Mouse (Mus musculus): Measurements from ENCODE around the gene Sacs. TPM values are rescaled to one million over a fixed set of nuclear protein-coding genes. Genes with fewer than 3 reads are reported as not detected.

Gene Sacs
- polyA plus RNA-seq, 1 experiment from 2014 or later, result 1.1 TPM

DNA sequence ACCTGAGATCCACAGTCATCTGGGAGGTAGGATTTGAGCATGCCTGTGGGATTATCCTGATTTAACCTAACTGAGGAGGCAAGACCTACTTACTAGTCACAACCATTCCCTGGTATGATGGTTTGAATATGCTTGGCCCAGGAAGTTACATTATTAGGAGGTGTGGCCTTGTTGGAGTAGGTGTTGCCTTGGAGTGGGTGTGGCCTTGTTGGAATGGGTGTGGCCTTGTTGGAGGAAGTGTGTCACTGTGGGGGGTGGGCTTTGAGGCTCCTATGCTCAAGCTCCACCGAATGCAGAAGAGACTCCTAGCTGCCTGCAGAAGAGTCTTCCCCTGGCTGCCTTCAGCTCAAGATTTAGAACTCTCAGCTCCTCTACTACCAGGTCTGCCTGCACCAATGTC, 87.9 kb downstream of the Sacs start:
- H3K4me2 ChIP-seq (ENCODE audit: low read depth, low read length), result no peak overlapping the region
- no peak for ATAC-seq
- H3K4me1 ChIP-seq (ENCODE audit: control insufficient read depth, insufficient read depth, low read length), result no peaks in the 10 kb centered on the region
- H3K27me3 ChIP-seq (replicated peaks; ENCODE audit: control insufficient read depth, insufficient read depth, low read length), result no peaks in the 10 kb centered on the region
- no peak overlapping the region for H3K9ac ChIP-seq (ENCODE audit: low read depth, low read length)
- WGBS, result 69% methylated on average over 1 of the region's 1 CpGs
- H3K36me3 ChIP-seq (ENCODE audit: control insufficient read depth, insufficient read depth, low read length), result no peaks in the 10 kb centered on the region
- no peak overlapping the region for H3K4me3 ChIP-seq (ENCODE audit: low read length)
- H3K27ac ChIP-seq (ENCODE audit: low read length), result no peak overlapping the region
- H3K9me3 ChIP-seq (ENCODE audit: control insufficient read depth, low read length), result no peaks in the 10 kb centered on the region

DNA sequence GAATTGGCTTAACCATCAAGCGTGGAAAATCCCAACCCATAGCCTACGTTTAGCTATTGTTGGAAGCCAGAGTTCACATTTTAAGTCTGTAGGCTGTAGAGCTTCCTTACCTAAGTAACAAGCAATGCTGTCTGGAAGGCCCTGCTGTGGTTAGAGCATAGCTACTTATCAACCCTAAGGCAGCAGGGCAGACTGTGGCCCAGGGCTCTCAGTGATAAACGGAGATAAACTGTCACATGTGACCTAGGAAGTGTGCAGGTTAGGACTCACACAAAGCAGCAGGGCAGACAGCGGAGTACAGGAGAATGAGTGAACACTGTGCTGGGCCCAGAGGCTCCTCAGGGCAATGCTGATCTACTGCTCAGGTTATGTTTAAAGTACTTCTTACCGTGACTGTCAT, 91.5 kb downstream of the Sacs start:
- H3K4me1 ChIP-seq (ENCODE audit: control insufficient read depth, insufficient read depth, low read length), result no peaks in the 10 kb centered on the region
- WGBS, result 74% methylated on average over 5 of the region's 5 CpGs
- H3K36me3 ChIP-seq (ENCODE audit: control insufficient read depth, insufficient read depth, low read length), result no peaks in the 10 kb centered on the region
- H3K9ac ChIP-seq (ENCODE audit: low read depth, low read length), result no peak overlapping the region
- 0 out of 2 replicates have a peak, but pooled peaks have one; percentile 38 for ATAC-seq
- H3K27ac ChIP-seq (ENCODE audit: low read length), result no peak overlapping the region
- H3K27me3 ChIP-seq (replicated peaks; ENCODE audit: control insufficient read depth, insufficient read depth, low read length), result no peaks in the 10 kb centered on the region
- no peaks in the 10 kb centered on the region for H3K9me3 ChIP-seq (ENCODE audit: control insufficient read depth, low read length)
- H3K4me2 ChIP-seq (ENCODE audit: low read depth, low read length), result no peak overlapping the region
- H3K4me3 ChIP-seq (ENCODE audit: low read length), result no peak overlapping the region

GRCm38 (mm10) chr14:61230179-61230578, 91.9 kb downstream of the Sacs start:
- Histone ChIP-seq H3K4me2 (ENCODE audit: low read depth, low read length) (no peak overlapping the region), H3K4me1 (ENCODE audit: control insufficient read depth, insufficient read depth, low read length) (no peaks in the 10 kb centered on the region), H3K4me3 (ENCODE audit: low read length) (no peak overlapping the region), H3K9me3 (ENCODE audit: control insufficient read depth, low read length) (no peaks in the 10 kb centered on the region), H3K27ac (ENCODE audit: low read length) (no peak overlapping the region), H3K9ac (ENCODE audit: low read depth, low read length) (no peak overlapping the region), H3K36me3 (ENCODE audit: control insufficient read depth, insufficient read depth, low read length) (no peaks in the 10 kb centered on the region), H3K27me3 (replicated peaks; ENCODE audit: control insufficient read depth, insufficient read depth, low read length) (no peaks in the 10 kb centered on the region)
- 85% methylated on average over 4 of the region's 4 CpGs for WGBS
- no peak for ATAC-seq

GRCm38 (mm10) chr14:61232016-61232568, 93.8 kb downstream of the Sacs start:
- Histone ChIP-seq H3K27ac (ENCODE audit: low read length) (0 out of 2 replicates have a peak overlapping the region, but pooled peaks have one; percentile 30), H3K9me3 (ENCODE audit: control insufficient read depth, low read length) (no peaks in the 10 kb centered on the region), H3K36me3 (ENCODE audit: control insufficient read depth, insufficient read depth, low read length) (no peaks in the 10 kb centered on the region), H3K4me2 (ENCODE audit: low read depth, low read length) (no peak overlapping the region), H3K4me3 (ENCODE audit: low read length) (no peak overlapping the region), H3K4me1 (ENCODE audit: control insufficient read depth, insufficient read depth, low read length) (no peaks in the 10 kb centered on the region), H3K27me3 (replicated peaks; ENCODE audit: control insufficient read depth, insufficient read depth, low read length) (no peaks in the 10 kb centered on the region), H3K9ac (ENCODE audit: low read depth, low read length) (no peak overlapping the region)
- no peak for ATAC-seq
- WGBS, result 76% methylated on average over 13 of the region's 13 CpGs

DNA sequence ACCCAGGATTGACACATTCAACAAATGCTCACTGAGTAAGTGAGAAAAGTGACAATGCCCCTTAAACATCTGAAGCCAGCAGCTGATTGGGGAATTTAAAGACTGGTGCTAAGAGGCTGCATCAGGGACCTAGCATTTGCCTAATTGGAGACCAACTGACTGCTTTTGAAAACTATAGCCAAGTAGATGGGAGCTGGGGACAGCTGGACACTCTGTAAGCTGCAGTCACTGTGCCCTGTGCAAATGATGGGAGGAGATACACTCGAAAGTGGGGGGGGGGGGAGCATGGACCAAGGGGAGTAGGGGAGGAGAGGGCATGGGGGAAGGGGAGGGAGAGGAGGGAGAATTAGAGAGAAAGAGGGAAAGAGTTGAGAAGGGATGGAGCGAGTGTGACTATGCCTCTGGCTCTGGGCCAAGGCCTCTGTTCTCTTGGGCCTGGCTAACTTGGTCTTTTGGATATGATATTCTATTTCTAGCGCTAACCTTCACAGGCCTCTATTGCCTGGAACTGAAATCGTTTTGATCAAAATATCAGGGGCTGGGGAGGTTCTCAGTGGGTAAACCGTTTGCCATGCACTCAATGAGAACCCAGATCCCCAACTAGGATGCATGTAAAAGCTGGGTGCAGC, 97.7 kb downstream of the Sacs start:
- Histone ChIP-seq H3K4me2 (ENCODE audit: low read depth, low read length) (no peak overlapping the region), H3K4me1 (ENCODE audit: control insufficient read depth, insufficient read depth, low read length) (no peaks in the 10 kb centered on the region), H3K27me3 (replicated peaks; ENCODE audit: control insufficient read depth, insufficient read depth, low read length) (no peaks in the 10 kb centered on the region)

GRCm38 (mm10) chr14:61237101-61237654, 98.9 kb downstream of the Sacs start:
- no peaks in the 10 kb centered on the region for H3K4me1 ChIP-seq (ENCODE audit: control insufficient read depth, insufficient read depth, low read length)
- H3K36me3 ChIP-seq (ENCODE audit: control insufficient read depth, insufficient read depth, low read length), result no peaks in the 10 kb centered on the region
- H3K27me3 ChIP-seq (replicated peaks; ENCODE audit: control insufficient read depth, insufficient read depth, low read length), result no peaks in the 10 kb centered on the region
- no peaks in the 10 kb centered on the region for H3K9me3 ChIP-seq (ENCODE audit: control insufficient read depth, low read length)
- H3K9ac ChIP-seq (ENCODE audit: low read depth, low read length), result no peak overlapping the region
- 35% methylated on average over 4 of the region's 4 CpGs for WGBS
- H3K4me2 ChIP-seq (ENCODE audit: low read depth, low read length), result no peak overlapping the region
- H3K4me3 ChIP-seq (ENCODE audit: low read length), result no peak overlapping the region
- no peak overlapping the region for H3K27ac ChIP-seq (ENCODE audit: low read length)
- no peak for ATAC-seq

More for the DNA sequence above, 97.7 kb downstream of the Sacs start:
- ATAC-seq, result no peak
- no peak overlapping the region for H3K27ac ChIP-seq (ENCODE audit: low read length)
- WGBS, result 50% methylated on average over 5 of the region's 5 CpGs
- H3K36me3 ChIP-seq (ENCODE audit: control insufficient read depth, insufficient read depth, low read length), result no peaks in the 10 kb centered on the region
- H3K4me3 ChIP-seq (ENCODE audit: low read length), result no peak overlapping the region
- no peaks in the 10 kb centered on the region for H3K9me3 ChIP-seq (ENCODE audit: control insufficient read depth, low read length)
- no peak overlapping the region for H3K9ac ChIP-seq (ENCODE audit: low read depth, low read length)

DNA sequence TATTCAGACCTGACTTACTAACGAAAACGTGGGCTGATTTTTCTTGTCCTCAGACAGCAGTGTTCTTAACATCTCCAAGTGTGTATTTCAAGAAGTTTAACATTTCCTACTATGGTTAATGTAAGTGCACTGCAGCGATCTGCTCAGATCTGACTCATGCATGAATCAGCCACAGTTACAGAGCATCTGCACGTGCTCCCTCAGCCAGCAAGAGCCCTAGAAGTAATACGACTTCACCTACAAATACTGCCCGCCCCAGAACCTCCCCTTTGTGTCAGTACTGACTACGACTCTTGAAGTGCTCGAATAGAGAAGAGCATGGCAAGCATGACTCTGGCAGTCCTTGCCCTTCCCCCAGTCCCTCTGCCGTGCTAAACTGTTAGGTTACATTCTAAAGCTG, 100.5 kb downstream of the Sacs start:
- Histone ChIP-seq H3K27ac (ENCODE audit: low read length) (no peak overlapping the region; the same call in 1 of the 2 replicates), H3K4me3 (ENCODE audit: low read length) (no peak overlapping the region), H3K36me3 (ENCODE audit: control insufficient read depth, insufficient read depth, low read length) (no peaks in the 10 kb centered on the region), H3K4me2 (ENCODE audit: low read depth, low read length) (no peak overlapping the region), H3K9ac (ENCODE audit: low read depth, low read length) (no peak overlapping the region), H3K9me3 (ENCODE audit: control insufficient read depth, low read length) (no peaks in the 10 kb centered on the region), H3K4me1 (ENCODE audit: control insufficient read depth, insufficient read depth, low read length) (no peaks in the 10 kb centered on the region), H3K27me3 (replicated peaks; ENCODE audit: control insufficient read depth, insufficient read depth, low read length) (no peaks in the 10 kb centered on the region)
- WGBS, result 47% methylated on average over 9 of the region's 9 CpGs
- no peak for ATAC-seq

DNA sequence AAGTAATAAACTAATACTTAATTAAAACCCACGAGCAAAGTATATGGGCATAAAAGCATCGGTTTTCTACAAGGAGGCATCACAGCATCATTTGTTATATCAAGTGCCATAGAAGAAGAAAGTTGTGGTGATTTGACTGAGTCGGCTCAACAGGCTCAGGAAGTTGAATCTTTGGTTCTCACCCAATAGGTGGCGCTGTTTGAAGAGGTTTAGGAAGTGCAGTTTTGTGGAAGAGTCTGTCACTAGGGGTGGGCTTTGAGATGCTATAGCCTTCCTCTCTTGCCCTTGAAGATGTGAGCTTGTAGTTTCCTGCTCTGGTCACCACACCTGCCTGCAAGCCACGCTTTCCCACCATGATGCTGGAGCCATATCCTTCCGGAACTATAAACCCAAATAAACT, 104.4 kb downstream of the Sacs start:
- Histone ChIP-seq H3K9me3 (ENCODE audit: control insufficient read depth, low read length) (no peaks in the 10 kb centered on the region), H3K27ac (ENCODE audit: low read length) (no peak overlapping the region), H3K4me1 (ENCODE audit: control insufficient read depth, insufficient read depth, low read length) (no peaks in the 10 kb centered on the region), H3K27me3 (replicated peaks; ENCODE audit: control insufficient read depth, insufficient read depth, low read length) (no peaks in the 10 kb centered on the region), H3K4me2 (ENCODE audit: low read depth, low read length) (no peak overlapping the region), H3K4me3 (ENCODE audit: low read length) (no peak overlapping the region), H3K36me3 (ENCODE audit: control insufficient read depth, insufficient read depth, low read length) (no peaks in the 10 kb centered on the region), H3K9ac (ENCODE audit: low read depth, low read length) (no peak overlapping the region)
- WGBS, result 36% methylated on average over 6 of the region's 6 CpGs
- ATAC-seq, result no peak

DNA sequence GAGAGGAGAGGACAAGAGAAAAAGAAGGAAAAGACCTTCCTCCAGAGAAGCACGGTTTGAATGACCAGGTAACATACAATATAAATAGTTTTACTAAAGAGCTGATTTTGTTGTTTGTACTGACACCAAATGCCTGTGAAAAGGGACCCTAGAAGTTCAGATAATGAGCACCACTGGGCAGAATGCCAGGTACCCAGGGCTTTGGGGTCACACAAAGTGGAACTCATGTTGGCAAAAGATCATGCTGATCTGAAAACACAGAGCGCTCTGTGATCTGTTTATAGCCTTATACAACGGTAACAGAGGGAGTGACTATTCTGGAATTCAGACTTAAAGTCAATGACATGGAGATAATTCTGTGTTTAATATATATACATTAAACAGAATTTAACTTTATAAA, 108.2 kb downstream of the Sacs start:
- Histone ChIP-seq H3K9me3 (ENCODE audit: control insufficient read depth, low read length) (0 out of 2 replicates have a peak, but pooled peaks cover 6% of the 10 kb centered on the region), H3K36me3 (ENCODE audit: control insufficient read depth, insufficient read depth, low read length) (no peaks in the 10 kb centered on the region), H3K4me3 (ENCODE audit: low read length) (no peak overlapping the region), H3K4me2 (ENCODE audit: low read depth, low read length) (no peak overlapping the region), H3K27me3 (replicated peaks; ENCODE audit: control insufficient read depth, insufficient read depth, low read length) (no peaks in the 10 kb centered on the region), H3K9ac (ENCODE audit: low read depth, low read length) (no peak overlapping the region), H3K4me1 (ENCODE audit: control insufficient read depth, insufficient read depth, low read length) (no peaks in the 10 kb centered on the region), H3K27ac (ENCODE audit: low read length) (no peak overlapping the region)
- no peak for ATAC-seq
- WGBS, result 73% methylated on average over 3 of the region's 3 CpGs

Data from intestine, embryonic 16.5 days (tissue).